Mouse (Mus musculus) spleen, postnatal 14 days (tissue): ENCODE results near the gene Itm2c.

Source experiments
- DNase-seq, 2 experiments: peaks; one replicate each; pipeline ENCODE4 v3.0.0; 2021 to 2022; ENCODE audit warnings: low spot score in 2 of 2

The Itm2c gene

GRCm38 (mm10) chr1:85894231-85894747 lies at the start of gene Itm2c:
Gene Itm2c (plus strand): TSS chr1:85894281.
- DNase-seq: peak; percentile 49 to 58

- DNase-seq: no peak
These were observed 49.1 kb upstream of the Itm2c start for GRCm38 (mm10) chr1:85844981-85845380.

GRCm38 (mm10) chr1:85845476-85845875 lies 48.6 kb upstream of the Itm2c start:
- no peak for DNase-seq

GRCm38 (mm10) chr1:85849016-85849415 lies 45.1 kb upstream of the Itm2c start:
- DNase-seq: no peak

GRCm38 (mm10) chr1:85850851-85851250 lies 43.2 kb upstream of the Itm2c start:
- no peak for DNase-seq

GRCm38 (mm10) chr1:85852996-85853689 lies 40.9 kb upstream of the Itm2c start:
- peak in 1 of 2 experiments; percentile 48 for DNase-seq

- DNase-seq: no peak
These were observed 40.2 kb upstream of the Itm2c start for GRCm38 (mm10) chr1:85853865-85854264.

GRCm38 (mm10) chr1:85854475-85854874 lies 39.6 kb upstream of the Itm2c start:
- DNase-seq: no peak

- DNase-seq: no peak
These were observed 37.8 kb upstream of the Itm2c start for GRCm38 (mm10) chr1:85856266-85856665.

GRCm38 (mm10) chr1:85857261-85857754 lies 36.8 kb upstream of the Itm2c start:
- no peak for DNase-seq

GRCm38 (mm10) chr1:85864383-85864782 lies 29.7 kb upstream of the Itm2c start:
- DNase-seq: peak in 1 of 2 experiments; percentile 23

GRCm38 (mm10) chr1:85870001-85870400 lies 24.1 kb upstream of the Itm2c start:
- no peak for DNase-seq

GRCm38 (mm10) chr1:85870546-85870945 lies 23.5 kb upstream of the Itm2c start:
- DNase-seq: no peak

GRCm38 (mm10) chr1:85882003-85882402 lies 12.1 kb upstream of the Itm2c start:
- DNase-seq: no peak

GRCm38 (mm10) chr1:85887221-85887620 lies 6.9 kb upstream of the Itm2c start:
- DNase-seq: no peak

GRCm38 (mm10) chr1:85894748-85895360 lies 773 bp downstream of the Itm2c start:
- DNase-seq: no peak

- DNase-seq: peak; percentile 14 to 38
These were observed 1.3 kb downstream of the Itm2c start for GRCm38 (mm10) chr1:85895391-85895837.

GRCm38 (mm10) chr1:85896110-85896509 lies 2.0 kb downstream of the Itm2c start:
- DNase-seq: no peak

- DNase-seq: no peak
These were observed 3.0 kb downstream of the Itm2c start for GRCm38 (mm10) chr1:85896781-85897700.

- no peak for DNase-seq
These were observed 4.0 kb downstream of the Itm2c start for GRCm38 (mm10) chr1:85897901-85898760.
